Mouse (Mus musculus) liver, adult 2 months (tissue): Measurements from ENCODE around the gene Lrr1. TPM values are rescaled to one million over a fixed set of nuclear protein-coding genes. Genes with fewer than 3 reads are reported as not detected.
A peak's percentile ranks its signal among the peaks of the same experiment; 100 is the strongest.

ENCODE experiments used
- DNase-seq: peaks from one replicate; pipeline ENCODE4 v3.0.0-alpha.2; 2011; ENCODE audit warnings: low read depth, low spot score; ENCODE audit errors: extremely low read depth
- H3K27ac ChIP-seq: fragments of 200-500 bp; replicated peaks from 2 replicates; pipeline ENCODE4 v1.5.1; 2012; ENCODE audit warnings: low read depth, mild to moderate bottlenecking, control low read depth, inconsistent platforms, low read length; ENCODE audit not compliant: insufficient read depth
- H3K27me3 ChIP-seq: fragments of 200-500 bp; 2 replicates; pipeline ENCODE4 v1.6.1; 2012; ENCODE audit warnings: mild to moderate bottlenecking, moderate library complexity, low read length, inconsistent platforms; ENCODE audit not compliant: control insufficient read depth, insufficient read depth
- H3K36me3 ChIP-seq: fragments of 200-500 bp; 2 replicates; pipeline ENCODE4 v1.6.1; 2012; ENCODE audit warnings: low read length, inconsistent platforms; ENCODE audit not compliant: control insufficient read depth, insufficient read depth
- H3K4me1 ChIP-seq: fragments of 200-500 bp; 2 replicates; pipeline ENCODE4 v1.6.1; 2011; ENCODE audit warnings: low read length; ENCODE audit not compliant: control insufficient read depth, insufficient read depth
- H3K4me3 ChIP-seq: fragments of 200-500 bp; 2 replicates; pipeline ENCODE4 v1.5.1; 2011; ENCODE audit warnings: low read depth, mild to moderate bottlenecking, control low read depth, low read length, moderate library complexity; ENCODE audit not compliant: insufficient read depth
- H3K79me2 ChIP-seq: fragments of 200-500 bp; 2 replicates; pipeline ENCODE4 v1.6.1; 2012; ENCODE audit warnings: inconsistent platforms, mild to moderate bottlenecking, low read length, moderate library complexity; ENCODE audit not compliant: control insufficient read depth, insufficient read depth
- H3K9ac ChIP-seq: fragments of 200-500 bp; 2 replicates; pipeline ENCODE4 v1.6.1; 2012; ENCODE audit warnings: low read depth, mild to moderate bottlenecking, control low read depth, inconsistent platforms, low read length
- CTCF ChIP-seq: fragments of 200-500 bp; IDR thresholded peaks from 2 replicates; pipeline ENCODE4 v1.5.1; 2011; ENCODE audit warnings: low read depth, low read length, control low read depth
- POLR2A ChIP-seq: fragments of 200-500 bp; IDR thresholded peaks from 2 replicates; pipeline ENCODE4 v1.6.1; 2011; ENCODE audit warnings: low read length, control low read depth; ENCODE audit not compliant: insufficient read depth; ENCODE audit errors: extremely low read depth
- WGBS: fragments of 180-500 bp; shearing (Covaris S2); methylation state at CpG from one replicate; pipeline ENCODE4 v1.1.7; 2018; 5-methylcytosine and 5-hydroxymethylcytosine counted together
- polyA plus RNA-seq: library from polyadenylated mRNA; depleted of rRNA; stranded (reverse); fragments of >200 nt; gene quantifications from 2 replicates; pipeline ENCODE4 v1.2.3, GENCODE M21; 2012
- total RNA-seq: library from RNA; depleted of rRNA; stranded (reverse); fragments of >200 nt; gene quantifications from 2 replicates; pipeline ENCODE4 v1.2.3, GENCODE M21; 2014

Lrr1 gene
- total and polyA plus RNA-seq, 2 experiments, result not detected

DNA sequence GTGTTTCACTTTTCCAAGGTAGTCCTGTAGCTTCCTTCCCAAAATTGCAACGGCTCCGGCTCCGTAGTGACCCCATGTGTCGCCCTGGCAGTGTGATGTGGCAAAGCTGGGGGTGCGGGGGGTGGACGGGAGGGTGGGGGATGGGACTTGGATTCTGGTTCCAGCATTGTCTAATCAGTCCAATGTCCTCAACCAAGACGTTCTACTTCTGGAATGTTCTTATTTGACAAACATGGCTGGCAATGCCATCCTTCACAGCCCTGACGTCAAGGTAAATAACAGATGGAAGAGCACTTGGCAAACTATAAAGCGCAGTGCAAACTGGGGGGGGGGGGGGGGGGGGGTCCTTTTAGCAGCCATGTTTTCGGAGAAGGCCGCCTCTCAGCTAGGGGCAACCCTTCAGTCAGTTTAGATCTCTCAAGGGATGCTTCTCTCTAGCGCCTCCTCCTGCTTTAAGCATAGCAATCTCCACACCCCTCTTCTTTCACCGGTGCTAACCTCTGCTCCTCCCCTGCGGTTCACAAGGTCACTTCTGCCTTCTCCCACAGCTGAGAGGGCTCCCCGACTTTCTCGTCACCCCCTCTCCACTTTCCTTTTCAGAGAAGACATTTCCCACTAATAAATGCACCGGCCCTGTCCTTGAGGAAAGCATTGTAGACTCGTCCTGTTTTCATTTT lies 38.8 kb upstream of the Lrr1 start:
- Histone ChIP-seq H3K4me1 (0 out of 2 replicates have a peak, but pooled peaks cover 2% of the 10 kb centered on the region), H3K27ac (no peak overlapping the region), H3K4me3 (no peak overlapping the region; the same call in 1 of the 2 replicates), H3K27me3 (no peaks in the 10 kb centered on the region), H3K79me2 (no peaks in the 10 kb centered on the region), H3K9ac (no peak overlapping the region), H3K36me3 (no peaks in the 10 kb centered on the region)
- WGBS, result 41% methylated on average over 18 of the region's 18 CpGs
- peak; percentile 20 for DNase-seq
- no peak for TF ChIP-seq POLR2A
- no peak for TF ChIP-seq CTCF

DNA sequence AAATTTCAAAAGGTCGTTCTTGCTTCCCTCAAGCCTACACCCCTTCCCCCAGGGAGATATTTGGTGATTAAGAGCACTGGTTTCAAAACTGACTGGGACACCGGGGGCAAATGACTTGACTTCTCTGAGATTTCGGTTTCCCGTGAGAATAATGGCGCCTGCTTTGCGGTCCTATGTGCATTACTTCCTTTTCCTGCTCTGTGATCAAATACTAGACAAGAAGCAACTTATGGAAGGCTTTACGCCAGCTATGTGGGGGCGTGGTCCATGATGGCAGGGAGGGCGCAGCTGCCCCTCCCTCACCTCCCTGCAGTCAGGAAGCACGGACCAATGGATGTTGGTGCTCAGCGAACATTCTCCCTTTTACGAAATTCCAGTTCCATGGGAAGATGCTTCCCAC lies 38.1 kb upstream of the Lrr1 start:
- TF ChIP-seq CTCF (no peak), POLR2A (no peak)
- DNase-seq, result no peak
- Histone ChIP-seq H3K36me3 (no peaks in the 10 kb centered on the region), H3K9ac (no peak overlapping the region), H3K27ac (no peak overlapping the region), H3K79me2 (no peaks in the 10 kb centered on the region), H3K4me3 (no peak overlapping the region), H3K27me3 (no peaks in the 10 kb centered on the region), H3K4me1 (0 out of 2 replicates have a peak, but pooled peaks cover 2% of the 10 kb centered on the region)
- WGBS, result 71% methylated on average over 12 of the region's 12 CpGs

DNA sequence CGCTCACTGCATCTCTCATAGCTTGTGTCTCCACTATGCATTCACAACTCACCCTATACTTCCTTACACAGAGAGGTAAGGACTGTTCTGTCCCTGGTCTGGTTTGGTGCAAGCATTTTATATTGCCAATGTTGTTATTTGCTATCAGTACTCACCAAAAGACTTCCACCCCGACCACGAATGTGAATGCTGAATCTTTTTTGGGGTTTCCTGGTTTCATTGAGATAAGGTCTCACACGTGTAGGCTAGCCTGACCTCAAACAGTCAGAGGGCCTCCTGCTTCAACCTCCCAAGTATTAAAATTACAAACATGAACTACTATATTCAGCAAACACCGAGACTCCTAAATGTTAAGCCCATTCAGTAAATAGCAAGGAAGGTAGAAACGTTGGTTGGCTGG lies 37.3 kb upstream of the Lrr1 start:
- H3K9ac ChIP-seq, result no peak overlapping the region
- no peak for DNase-seq
- 76% methylated on average over 6 of the region's 6 CpGs for WGBS
- TF ChIP-seq POLR2A (no peak), CTCF (no peak)
- no peak overlapping the region for H3K4me3 ChIP-seq
- H3K4me1 ChIP-seq, result 0 out of 2 replicates have a peak, but pooled peaks cover 2% of the 10 kb centered on the region
- H3K79me2 ChIP-seq, result no peaks in the 10 kb centered on the region
- H3K36me3 ChIP-seq, result no peaks in the 10 kb centered on the region
- H3K27ac ChIP-seq, result no peak overlapping the region
- no peaks in the 10 kb centered on the region for H3K27me3 ChIP-seq

DNA sequence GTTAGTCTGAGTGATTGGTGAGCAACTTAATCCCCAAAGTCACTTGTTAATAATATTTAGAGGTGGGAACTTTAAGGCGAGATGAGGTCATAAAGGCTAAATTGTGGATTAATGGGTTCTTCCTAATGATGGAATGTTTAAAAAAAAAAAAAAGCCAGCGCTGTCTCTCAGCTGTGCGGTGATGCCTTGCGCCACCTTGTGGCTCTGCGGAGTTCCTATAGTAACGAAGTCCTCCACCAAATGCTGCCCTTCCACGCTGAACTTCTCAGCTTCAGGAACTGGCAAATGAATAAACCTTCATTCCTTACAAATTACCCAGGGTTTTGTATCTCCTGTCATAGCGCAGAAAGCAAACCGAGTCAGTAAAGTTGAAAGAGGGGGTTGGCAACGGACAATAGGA lies 36.6 kb upstream of the Lrr1 start:
- Histone ChIP-seq H3K27ac (no peak overlapping the region), H3K36me3 (no peaks in the 10 kb centered on the region), H3K79me2 (no peaks in the 10 kb centered on the region), H3K4me3 (no peak overlapping the region), H3K4me1 (0 out of 2 replicates have a peak, but pooled peaks cover 2% of the 10 kb centered on the region), H3K27me3 (no peaks in the 10 kb centered on the region), H3K9ac (no peak overlapping the region)
- 10% methylated on average over 10 of the region's 10 CpGs for WGBS
- TF ChIP-seq CTCF (peak; percentile 83), POLR2A (no peak)
- DNase-seq, result peak; percentile 19

DNA sequence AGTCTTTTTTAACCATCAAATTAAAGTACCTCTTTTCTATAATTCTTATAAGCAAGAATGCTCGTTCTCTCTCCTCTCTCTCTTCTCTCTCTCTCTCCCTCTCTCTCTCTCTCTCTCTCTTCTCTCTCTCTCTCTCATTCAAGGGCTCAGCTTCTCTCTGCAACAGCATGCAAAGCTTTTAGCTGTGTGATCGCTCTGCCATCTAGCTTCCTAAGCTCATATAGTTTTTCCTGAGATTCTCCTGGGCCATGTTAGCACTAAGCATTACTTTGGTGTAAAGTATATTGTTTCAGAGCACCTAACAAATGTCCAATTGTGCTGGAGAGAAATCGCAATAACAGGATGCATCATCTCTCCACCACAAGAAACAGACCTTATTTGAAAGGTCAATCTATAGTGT lies 29.4 kb upstream of the Lrr1 start:
- WGBS, result 89% methylated on average over 3 of the region's 3 CpGs
- no peak for TF ChIP-seq CTCF
- no peak for TF ChIP-seq POLR2A
- H3K27me3 ChIP-seq, result no peaks in the 10 kb centered on the region
- DNase-seq, result no peak
- H3K79me2 ChIP-seq, result no peaks in the 10 kb centered on the region
- H3K27ac ChIP-seq, result no peak overlapping the region
- no peak overlapping the region for H3K4me3 ChIP-seq
- H3K9ac ChIP-seq, result no peak overlapping the region
- H3K36me3 ChIP-seq, result no peaks in the 10 kb centered on the region
- no peaks in the 10 kb centered on the region for H3K4me1 ChIP-seq

DNA sequence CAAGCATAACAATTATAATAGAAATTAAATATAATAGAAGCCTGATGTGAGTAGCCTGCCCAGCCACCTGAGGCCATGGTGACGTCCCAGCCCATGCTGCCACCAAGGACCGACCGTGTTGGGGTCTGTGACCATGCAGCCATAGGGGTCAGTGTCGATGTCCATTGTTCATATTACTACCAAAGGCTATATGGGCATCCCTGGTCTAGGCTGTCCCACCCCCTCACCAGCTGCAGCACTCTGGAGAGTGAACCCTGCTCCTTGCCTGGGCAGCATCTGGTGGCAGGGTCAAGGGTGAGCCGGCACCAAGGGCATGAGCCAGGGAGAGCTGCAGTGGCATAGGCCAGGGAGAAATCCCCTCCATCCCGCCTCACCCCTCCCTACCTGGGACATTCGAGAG lies 28.8 kb upstream of the Lrr1 start:
- WGBS, result 85% methylated on average over 7 of the region's 7 CpGs
- Histone ChIP-seq H3K27ac (no peak overlapping the region), H3K9ac (no peak overlapping the region), H3K36me3 (no peaks in the 10 kb centered on the region), H3K79me2 (no peaks in the 10 kb centered on the region), H3K4me3 (no peak overlapping the region), H3K4me1 (no peaks in the 10 kb centered on the region), H3K27me3 (no peaks in the 10 kb centered on the region)
- no peak for DNase-seq
- TF ChIP-seq POLR2A (no peak), CTCF (no peak)
